Mouse (Mus musculus) layer of hippocampus, adult 6 months (tissue): ENCODE measurements around the gene Olfr1163. TPM values are rescaled to one million over a fixed set of nuclear protein-coding genes. Genes with fewer than 3 reads are reported as not detected.

ENCODE experiments used
- long read RNA-seq, 2 experiments: library from polyadenylated mRNA; unstranded; transcript quantifications; one replicate each; pipeline ENCODE4 v2.0.0; 2019 to 2020
- polyA plus RNA-seq: library from polyadenylated mRNA; unstranded; fragments of <200 nt; fragmentation: Nextera tagmentation; gene quantifications from 2 replicates; pipeline ENCODE4 v1.2.3, GENCODE M21; 2021

The Olfr1163 gene
- not detected in 2 replicates for polyA plus RNA-seq
- long read RNA-seq, experiment 1: 0 reads
- long read RNA-seq, experiment 2: 0 reads

DNA sequence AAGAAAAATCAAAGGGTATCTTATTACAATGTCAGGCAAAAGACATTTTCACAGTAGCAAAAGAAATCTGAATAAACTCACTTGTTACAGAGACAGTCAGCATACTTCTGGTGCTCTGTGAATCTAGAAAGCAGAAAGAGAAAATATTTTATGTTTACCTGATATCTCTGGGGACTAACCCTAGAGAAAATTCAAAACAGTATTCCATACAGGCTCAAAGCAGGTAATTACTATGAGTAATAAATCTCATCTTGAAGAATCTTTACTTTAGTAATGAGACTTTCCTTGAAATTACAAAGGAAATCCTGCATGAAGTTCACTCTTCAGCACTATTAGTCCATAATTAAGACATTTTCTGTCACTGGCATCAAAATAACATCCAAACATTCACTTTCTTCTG, at the start of gene Olfr1163:
Gene Olfr1163, minus strand, starts transcription at position 101 of the 400 bp plus-strand sequence.

DNA sequence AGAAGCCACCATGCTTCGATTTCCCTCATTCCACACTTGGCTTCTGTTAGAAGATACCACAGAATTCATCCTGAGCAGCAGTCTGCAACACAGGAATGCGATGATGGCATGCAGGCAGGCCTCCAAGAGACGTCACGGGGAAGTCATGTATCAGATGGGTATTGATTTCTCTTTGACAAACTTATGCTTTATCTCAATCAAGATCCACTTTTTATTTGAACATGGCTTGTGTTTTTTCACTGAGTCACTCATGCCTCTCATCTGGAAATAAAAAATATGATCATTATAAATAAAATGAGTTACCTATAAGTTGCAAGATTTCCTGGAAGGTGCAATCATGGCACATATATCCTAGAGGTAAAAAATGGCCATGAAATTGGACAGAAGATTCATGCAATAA, 22.2 kb upstream of the Olfr1163 start, which contains the start of gene Olfr1164:
Gene Olfr1164, minus strand, starts transcription at position 101 of the 400 bp plus-strand sequence.

GRCm38 (mm10) chr2:88051029-88051428, 20.6 kb downstream of the Olfr1163 start, which contains the start of gene Olfr1162:
Gene Olfr1162 (minus strand): TSS chr2:88051129.

GRCm38 (mm10) chr2:88037599-88037998, 34.0 kb downstream of the Olfr1163 start, which contains the start of gene Olfr73:
Gene Olfr73 (minus strand): TSS chr2:88037699.

GRCm38 (mm10) chr2:88022474-88022873, 49.2 kb downstream of the Olfr1163 start, which contains the start of gene Olfr1161:
Gene Olfr1161 (plus strand): TSS chr2:88022774.

Other genes with a start within 250 kb of the Olfr1163 start
- gene Olfr1148, start 241.3 kb downstream of the Olfr1163 start, polyA plus RNA-seq: not detected in 2 replicates
- not detected in 2 replicates for gene Olfr1150-ps1, start 227.8 kb downstream of the Olfr1163 start, polyA plus RNA-seq
- gene Olfr1151, start 216.0 kb downstream of the Olfr1163 start, polyA plus RNA-seq: not detected in 2 replicates
- gene Olfr1152, start 205.3 kb downstream of the Olfr1163 start, polyA plus RNA-seq: not detected in 2 replicates
- gene Olfr1153, start 176.9 kb downstream of the Olfr1163 start, polyA plus RNA-seq: not detected in 2 replicates
- not detected in 2 replicates for gene Olfr1154, start 166.7 kb downstream of the Olfr1163 start, polyA plus RNA-seq
- gene Olfr1155, start 126.7 kb downstream of the Olfr1163 start, polyA plus RNA-seq: not detected in 2 replicates
- gene Olfr1156, start 118.7 kb downstream of the Olfr1163 start, polyA plus RNA-seq: not detected in 2 replicates
- not detected in 2 replicates for gene Olfr1157, start 103.5 kb downstream of the Olfr1163 start, polyA plus RNA-seq
- gene Olfr74, start 97.2 kb downstream of the Olfr1163 start, polyA plus RNA-seq: not detected in 2 replicates
- not detected in 2 replicates for gene Olfr1158, start 81.7 kb downstream of the Olfr1163 start, polyA plus RNA-seq
- not detected in 2 replicates for gene Olfr1160, start 63.6 kb downstream of the Olfr1163 start, polyA plus RNA-seq
- gene Olfr1161, start 49.1 kb downstream of the Olfr1163 start, polyA plus RNA-seq: not detected in 2 replicates
- not detected in 2 replicates for gene Olfr73, start 34.1 kb downstream of the Olfr1163 start, polyA plus RNA-seq
- gene Olfr1162, start 20.7 kb downstream of the Olfr1163 start, polyA plus RNA-seq: not detected in 2 replicates
- gene Olfr1164, start 22.1 kb upstream of the Olfr1163 start, polyA plus RNA-seq: not detected in 2 replicates
- gene Olfr1166, start 56.4 kb upstream of the Olfr1163 start, polyA plus RNA-seq: not detected in 2 replicates
- not detected in 2 replicates for gene Olfr1167, start 83.4 kb upstream of the Olfr1163 start, polyA plus RNA-seq
- not detected in 2 replicates for gene Olfr1168, start 110.0 kb upstream of the Olfr1163 start, polyA plus RNA-seq
- not detected in 2 replicates for gene Olfr1170, start 156.5 kb upstream of the Olfr1163 start, polyA plus RNA-seq
- gene Olfr1173, start 208.0 kb upstream of the Olfr1163 start, polyA plus RNA-seq: not detected in 2 replicates
- gene Olfr1174-ps, start 243.3 kb upstream of the Olfr1163 start, polyA plus RNA-seq: not detected in 2 replicates